Mouse (Mus musculus): ENCODE measurements around the gene Ptch1.

DNA sequence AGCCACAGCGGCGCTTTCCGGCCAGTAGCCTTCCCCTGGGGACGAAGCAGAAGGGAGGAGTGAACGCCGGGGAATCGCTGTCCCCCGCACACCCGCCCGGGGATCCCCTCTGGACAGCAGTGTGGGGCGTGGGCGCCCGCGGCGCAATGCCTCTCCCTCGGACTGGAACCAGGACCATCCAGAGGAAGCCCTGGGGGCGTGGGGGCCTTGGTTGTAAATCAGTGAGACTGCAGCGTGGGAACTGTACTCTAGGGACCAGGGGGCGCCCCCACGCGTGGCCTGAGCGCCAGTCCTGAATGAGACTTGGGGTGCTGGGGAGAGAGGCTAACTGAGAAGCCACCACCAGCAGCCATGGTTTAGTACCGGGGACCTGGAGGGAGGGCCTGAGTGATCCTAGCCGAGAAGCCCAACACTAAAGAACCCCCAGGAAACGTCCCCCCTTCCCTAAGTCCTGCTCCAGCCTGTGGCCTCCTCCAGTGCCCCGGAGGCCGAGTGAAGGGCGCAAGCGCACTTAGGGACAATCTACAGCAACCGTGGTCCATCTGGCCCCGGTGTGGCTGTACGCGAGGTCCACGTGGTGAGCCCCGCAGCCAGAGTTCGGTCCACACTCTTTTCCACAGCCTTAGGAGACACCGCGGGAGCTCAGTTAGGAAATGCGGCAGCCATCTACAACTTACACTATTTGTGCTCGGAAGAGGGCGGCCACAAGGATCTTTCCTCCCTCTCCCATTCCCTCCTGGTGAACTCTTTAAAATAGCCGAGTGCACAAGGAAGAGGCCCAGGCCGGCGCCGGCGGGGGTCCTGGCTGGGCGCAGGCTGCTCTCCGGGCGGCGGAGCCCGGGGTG is 9.4 kb downstream of the Ptch1 start:
- TF ChIP-seq MAFK (IDR thresholded peaks at IDR 0.05; ENCODE audit: insufficient read depth, low read depth, low read length), result no peak
- no peak for TF ChIP-seq ZNF384 (IDR thresholded peaks at IDR 0.05; ENCODE audit: low read depth, low read length)
- no peak for TF ChIP-seq ZC3H11A (IDR thresholded peaks at IDR 0.05; ENCODE audit: borderline replicate concordance, low read depth, low read length)
- TF ChIP-seq HCFC1 (IDR thresholded peaks at IDR 0.05; ENCODE audit: borderline replicate concordance, insufficient read depth, low read length), result no peak
